Mouse (Mus musculus) liver, embryonic 11.5 days (tissue): ENCODE measurements around the gene Msmo1. TPM values are rescaled to one million over a fixed set of nuclear protein-coding genes. Genes with fewer than 3 reads are reported as not detected.

Source experiments
- ATAC-seq: fragments of 200-750 bp; cut with Nextera tagmentation; replicated peaks from 2 replicates; pipeline ENCODE4 v1.8.0; 2017; ENCODE audit warnings: moderate number of reproducible peaks, mild to moderate bottlenecking, moderate TSS enrichment, moderate library complexity; ENCODE audit not compliant: low FRiP score
- DNase-seq: peaks from one replicate; pipeline ENCODE4 v3.0.0-alpha.2; 2017; ENCODE audit warnings: low spot score
- H3K27ac ChIP-seq: fragments of 300-500 bp; sonication (generic); 2 replicates; pipeline ENCODE4 v1.5.1; 2014; ENCODE audit warnings: mild to moderate bottlenecking, low read depth, low read length, control low read depth
- H3K27me3 ChIP-seq: fragments of 300-500 bp; sonication (generic); replicated peaks from 2 replicates; pipeline ENCODE4 v1.6.1; 2014; ENCODE audit warnings: low read length, mixed read lengths; ENCODE audit not compliant: control insufficient read depth, insufficient read depth
- H3K36me3 ChIP-seq: fragments of 300-500 bp; sonication (generic); 2 replicates; pipeline ENCODE4 v1.6.1; 2014; ENCODE audit warnings: mild to moderate bottlenecking, low read length, moderate library complexity, mixed read lengths; ENCODE audit not compliant: control insufficient read depth, insufficient read depth
- H3K4me1 ChIP-seq: fragments of 300-500 bp; sonication (generic); replicated peaks from 2 replicates; pipeline ENCODE4 v1.6.1; 2014; ENCODE audit warnings: low read length, mixed read lengths; ENCODE audit not compliant: control insufficient read depth, insufficient read depth
- H3K4me2 ChIP-seq: fragments of 300-500 bp; sonication (generic); 2 replicates; pipeline ENCODE4 v1.6.1; 2014; ENCODE audit warnings: mild to moderate bottlenecking, control low read depth, moderate library complexity
- H3K4me3 ChIP-seq: fragments of 300-500 bp; sonication (generic); 2 replicates; pipeline ENCODE4 v1.5.1; 2014; ENCODE audit warnings: low read depth, low read length, control low read depth
- H3K9ac ChIP-seq: fragments of 300-500 bp; sonication (generic); 2 replicates; pipeline ENCODE4 v1.6.1; 2014; ENCODE audit warnings: low read depth, low read length, control low read depth
- H3K9me3 ChIP-seq: fragments of 300-500 bp; sonication (generic); 2 replicates; pipeline ENCODE4 v1.6.1; 2016; ENCODE audit warnings: low read length, inconsistent platforms, mixed read lengths; ENCODE audit not compliant: control insufficient read depth
- WGBS: fragments of 180-500 bp; shearing (Covaris S2); extraction: QIAGEN DNeasy Blood & Tissue Kit; methylation state at CpG from one replicate; pipeline ENCODE4 v1.1.7; 2014; 5-methylcytosine and 5-hydroxymethylcytosine counted together
- polyA plus RNA-seq: library from polyadenylated mRNA; unstranded; fragments of >200 nt; fragmentation: Nextera tagmentation; extraction: Ambion mirVana; gene quantifications from 2 replicates; pipeline ENCODE4 v1.2.1, GENCODE M21; 2014

Msmo1 gene
- polyA plus RNA-seq, 1 experiment from 2014 or later = 132 TPM

GRCm38 (mm10) chr8:64674951-64675585 is 58.5 kb downstream of the Msmo1 start:
- H3K4me3 ChIP-seq = no peak overlapping the region
- no peaks in the 10 kb centered on the region for H3K27me3 ChIP-seq
- no peaks in the 10 kb centered on the region for H3K36me3 ChIP-seq
- no peaks in the 10 kb centered on the region for H3K9me3 ChIP-seq
- WGBS = 72% methylated on average over 8 of the region's 8 CpGs
- ATAC-seq = no peak
- no peak overlapping the region for H3K4me2 ChIP-seq
- no peaks in the 10 kb centered on the region for H3K4me1 ChIP-seq
- no peak for DNase-seq
- H3K9ac ChIP-seq = no peak overlapping the region
- H3K27ac ChIP-seq = no peak overlapping the region

DNA sequence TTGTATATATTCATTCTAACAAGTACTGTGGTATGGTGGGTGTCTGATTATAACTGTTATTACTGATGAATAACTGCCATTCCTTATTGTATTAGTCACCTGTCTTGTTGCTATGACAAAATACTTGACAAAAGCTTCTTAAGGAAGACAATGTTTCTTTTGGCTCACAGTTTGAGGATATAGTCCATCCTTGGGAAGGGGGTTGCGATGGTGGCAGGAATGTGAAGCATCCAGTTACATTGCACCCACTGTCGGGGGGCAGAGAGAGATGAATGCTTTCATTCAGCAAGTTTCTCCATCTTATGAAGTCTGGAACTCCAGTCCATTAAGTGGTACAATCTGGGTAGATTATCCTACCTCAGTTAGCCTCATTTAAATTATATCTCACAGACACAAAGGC is 60.7 kb downstream of the Msmo1 start:
- Histone ChIP-seq H3K4me1 (no peaks in the 10 kb centered on the region), H3K9me3 (no peaks in the 10 kb centered on the region), H3K36me3 (no peaks in the 10 kb centered on the region), H3K27ac (no peak overlapping the region), H3K9ac (no peak overlapping the region), H3K27me3 (no peaks in the 10 kb centered on the region), H3K4me2 (no peak overlapping the region), H3K4me3 (no peak overlapping the region)
- no peak for DNase-seq
- ATAC-seq = no peak
- 78% methylated on average over 2 of the region's 2 CpGs for WGBS

DNA sequence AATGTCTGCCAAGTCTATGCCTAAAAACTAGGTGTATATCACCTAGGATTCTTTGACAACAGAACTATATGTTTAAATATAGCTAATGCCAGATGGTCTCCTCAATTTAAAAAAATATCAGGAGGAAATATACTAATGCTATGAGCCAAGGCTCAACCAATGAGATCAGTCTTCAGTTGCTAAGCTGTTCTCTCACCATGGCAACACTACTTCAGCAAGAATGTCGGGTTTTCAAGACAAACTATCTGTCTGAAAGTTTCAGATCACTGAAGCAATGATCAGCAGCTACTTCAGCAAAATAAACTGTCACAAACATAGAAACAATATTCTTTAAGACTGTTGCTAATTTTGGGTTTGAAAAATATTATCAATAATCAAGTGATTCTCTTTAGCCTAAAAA is 61.7 kb downstream of the Msmo1 start:
- no peaks in the 10 kb centered on the region for H3K36me3 ChIP-seq
- H3K4me2 ChIP-seq = no peak overlapping the region
- no peak overlapping the region for H3K9ac ChIP-seq
- no peak overlapping the region for H3K27ac ChIP-seq
- H3K27me3 ChIP-seq = no peaks in the 10 kb centered on the region
- no peaks in the 10 kb centered on the region for H3K4me1 ChIP-seq
- ATAC-seq (no peak), DNase-seq (no peak)
- H3K9me3 ChIP-seq = no peaks in the 10 kb centered on the region
- no peak overlapping the region for H3K4me3 ChIP-seq
- 38% methylated on average over 1 of the region's 1 CpGs for WGBS

Other genes starting within 250 kb of the Msmo1 start
- gene Cpe, start 40.7 kb downstream of the Msmo1 start, polyA plus RNA-seq = 13.7 and 16.8 TPM in 2 replicates
- 9.7 and 10.1 TPM in 2 replicates for gene Klhl2, start 116.2 kb upstream of the Msmo1 start, polyA plus RNA-seq
- 25.0 and 28.0 TPM in 2 replicates for gene Tmem192, start 213.4 kb upstream of the Msmo1 start, polyA plus RNA-seq